Mouse (Mus musculus) spleen, adult 2 months (tissue): ENCODE data around the gene Eddm3b. TPM values are rescaled to one million over a fixed set of nuclear protein-coding genes. Genes with fewer than 3 reads are reported as not detected.

Experiments used
- DNase-seq, 2 experiments: peaks; one replicate each; pipeline versions ENCODE4 v3.0.0 to v3.0.0-alpha.2; 2012 to 2021; ENCODE audit warnings: low spot score in 2 of 2, low read depth in 1 of 2
- H3K27ac ChIP-seq: fragments of 200-500 bp; 2 replicates; pipeline ENCODE4 v1.5.1; 2012; ENCODE audit warnings: low read length, inconsistent platforms; ENCODE audit not compliant: insufficient read depth
- H3K27me3 ChIP-seq: fragments of 200-500 bp; 2 replicates; pipeline ENCODE4 v1.6.1; 2012; ENCODE audit warnings: mild to moderate bottlenecking, moderate library complexity, low read length, inconsistent platforms; ENCODE audit not compliant: control insufficient read depth, insufficient read depth
- H3K36me3 ChIP-seq: fragments of 200-500 bp; 2 replicates; pipeline ENCODE4 v1.6.1; 2012; ENCODE audit warnings: mild to moderate bottlenecking, low read length, inconsistent platforms; ENCODE audit not compliant: control insufficient read depth, insufficient read depth
- H3K4me1 ChIP-seq: fragments of 200-500 bp; 2 replicates; pipeline ENCODE4 v1.6.1; 2011; ENCODE audit warnings: inconsistent platforms; ENCODE audit not compliant: control insufficient read depth, insufficient read depth, insufficient read length
- H3K4me3 ChIP-seq: fragments of 200-500 bp; 2 replicates; pipeline ENCODE4 v1.5.1; 2011; ENCODE audit warnings: mild to moderate bottlenecking, inconsistent platforms; ENCODE audit not compliant: insufficient read depth, insufficient read length; ENCODE audit errors: extremely low read depth
- CTCF ChIP-seq: fragments of 200-500 bp; IDR thresholded peaks from 2 replicates; pipeline ENCODE4 v1.5.1; 2011; ENCODE audit warnings: mild to moderate bottlenecking, inconsistent platforms; ENCODE audit not compliant: insufficient read depth, insufficient read length, insufficient replicate concordance; ENCODE audit errors: extremely low read depth
- POLR2A ChIP-seq: fragments of 200-500 bp; IDR thresholded peaks from 2 replicates; pipeline ENCODE4 v1.6.1; 2011; ENCODE audit warnings: low read depth, low read length, inconsistent platforms
- WGBS: fragments of 180-500 bp; shearing (Covaris S2); methylation state at CpG from one replicate; pipeline ENCODE4 v1.1.7; 2018; 5-methylcytosine and 5-hydroxymethylcytosine counted together
- polyA plus RNA-seq: library from polyadenylated mRNA; depleted of rRNA; stranded (reverse); fragments of >200 nt; gene quantifications from 2 replicates; pipeline ENCODE4 v1.2.3, GENCODE M21; 2012

The Eddm3b gene
- polyA plus RNA-seq, 1 experiment: not detected

DNA sequence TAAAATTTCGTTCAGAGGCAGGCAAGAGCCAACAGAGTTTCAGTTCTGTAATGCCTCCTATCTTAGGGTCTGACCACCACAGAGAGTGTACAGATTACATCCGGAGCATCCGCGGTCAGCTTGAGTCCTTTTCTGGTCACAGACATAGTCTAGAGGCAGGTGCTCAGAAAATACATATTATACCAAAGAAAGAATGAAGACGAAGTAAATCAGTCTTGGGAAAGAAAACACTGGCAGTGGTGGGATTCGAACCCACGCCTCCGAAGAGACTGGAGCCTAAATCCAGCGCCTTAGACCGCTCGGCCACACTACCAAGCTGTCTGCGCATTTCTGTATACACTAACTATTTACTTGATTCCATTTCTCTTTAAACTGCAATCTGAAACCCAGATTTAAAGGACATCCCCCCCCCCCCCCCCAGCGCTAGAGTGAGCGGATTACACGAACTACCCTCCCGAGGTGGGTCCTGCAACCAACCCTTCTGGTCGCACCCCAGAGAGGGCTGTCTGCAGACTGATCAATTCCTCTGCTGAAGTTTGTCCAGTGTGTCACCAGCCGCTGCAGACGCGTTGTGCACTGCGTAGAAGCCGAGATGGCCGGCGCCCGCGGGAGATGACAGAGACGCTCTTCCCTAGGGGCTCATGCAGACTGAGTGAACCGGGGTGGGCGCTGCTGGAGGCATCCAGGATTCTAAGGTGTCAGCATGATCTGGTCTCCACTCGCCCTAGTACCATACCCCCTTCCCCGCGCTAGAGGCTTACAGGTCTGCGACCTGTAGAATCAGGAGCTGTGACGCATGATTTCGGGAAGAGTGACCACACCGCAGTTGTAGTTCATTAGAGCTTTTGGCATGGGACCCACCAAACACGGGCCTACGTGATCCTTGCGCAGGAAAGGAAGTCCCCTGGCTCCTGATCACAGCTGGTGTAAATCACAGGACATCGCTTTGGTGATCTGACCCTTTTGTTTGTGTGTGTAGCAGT is 31.3 kb upstream of the Eddm3b start:
- Histone ChIP-seq H3K36me3 (no peaks in the 10 kb centered on the region), H3K4me3 (peak overlapping the region; percentile 65), H3K27ac (peak overlapping the region; percentile 6; the same call in 1 of the 2 replicates), H3K4me1 (no peaks in the 10 kb centered on the region), H3K27me3 (no peaks in the 10 kb centered on the region)
- no peak for TF ChIP-seq CTCF
- TF ChIP-seq POLR2A: no peak
- WGBS: 2% methylated on average over 40 of the region's 40 CpGs
- peak; percentile 45 to 56 for DNase-seq

DNA sequence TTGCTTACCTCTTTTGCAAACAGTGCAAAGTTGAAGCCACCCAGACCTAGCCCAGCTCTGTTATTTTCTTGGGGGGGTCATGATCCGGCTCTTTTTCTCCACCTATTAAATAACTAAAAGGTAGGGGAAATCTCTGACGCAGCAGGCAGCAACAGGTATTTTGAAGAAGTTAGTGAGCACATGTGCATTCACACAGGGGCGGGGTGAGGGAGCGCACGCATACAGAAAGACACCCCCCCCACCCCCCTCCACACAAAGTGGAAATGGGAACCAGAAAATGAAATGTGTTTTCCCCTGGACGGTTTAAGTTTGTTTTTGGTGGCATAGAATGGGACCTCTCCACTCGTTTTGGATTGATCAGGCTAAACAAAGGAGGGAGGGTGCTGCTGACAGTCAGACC is 30.4 kb upstream of the Eddm3b start:
- TF ChIP-seq CTCF (no peak), POLR2A (no peak)
- DNase-seq: no peak
- Histone ChIP-seq H3K27ac (no peak overlapping the region), H3K4me1 (no peaks in the 10 kb centered on the region), H3K36me3 (no peaks in the 10 kb centered on the region), H3K4me3 (peak overlapping the region; percentile 15; the same call in 1 of the 2 replicates), H3K27me3 (no peaks in the 10 kb centered on the region)
- 15% methylated on average over 7 of the region's 7 CpGs for WGBS

DNA sequence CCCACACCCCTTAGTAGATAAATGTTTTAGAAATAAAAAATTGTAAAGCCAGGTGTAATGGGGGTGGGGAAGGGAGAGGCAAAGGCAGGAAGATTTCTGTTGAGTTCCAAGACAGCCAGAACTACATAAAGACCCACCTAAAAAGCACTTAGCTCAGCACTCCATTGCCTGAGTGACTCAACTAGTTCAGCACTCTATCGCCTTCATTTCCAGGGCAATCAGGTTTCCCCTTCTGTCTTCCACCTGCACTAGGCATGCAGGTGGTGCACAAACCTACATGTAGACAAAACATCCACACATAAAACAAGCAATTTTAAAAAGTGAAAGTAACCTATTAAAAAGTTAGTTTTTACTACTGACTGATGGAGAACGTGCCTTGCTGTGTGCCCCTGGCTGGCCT is 29.1 kb upstream of the Eddm3b start:
- 83% methylated on average over 2 of the region's 2 CpGs for WGBS

DNA sequence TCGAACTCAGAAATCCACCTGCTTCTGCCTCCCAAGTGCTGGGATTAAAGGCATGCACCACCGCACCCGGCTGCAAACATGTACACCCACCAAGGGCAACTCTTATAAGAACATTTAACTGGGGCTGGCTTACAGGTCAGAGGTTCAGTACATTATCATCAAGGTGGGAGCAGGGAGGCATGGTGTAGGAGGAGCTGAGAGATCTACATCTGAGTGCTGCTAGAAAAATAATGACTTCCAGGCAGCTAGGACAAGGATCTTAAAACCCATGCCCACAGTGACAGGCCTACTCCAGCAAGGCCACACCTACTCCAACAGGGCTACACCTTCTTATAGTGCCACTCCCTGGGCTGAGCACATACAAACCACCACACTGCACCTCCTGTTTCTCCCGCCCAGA is 28.3 kb upstream of the Eddm3b start:
- TF ChIP-seq CTCF (no peak), POLR2A (no peak)
- Histone ChIP-seq H3K36me3 (no peaks in the 10 kb centered on the region), H3K4me3 (no peak overlapping the region), H3K27ac (no peak overlapping the region), H3K4me1 (no peaks in the 10 kb centered on the region), H3K27me3 (no peaks in the 10 kb centered on the region)
- DNase-seq: no peak
- WGBS: 87% methylated on average over 4 of the region's 4 CpGs

More for the DNA sequence above, 29.1 kb upstream of the Eddm3b start:
- no peaks in the 10 kb centered on the region for H3K36me3 ChIP-seq
- TF ChIP-seq POLR2A (no peak), CTCF (no peak)
- no peak for DNase-seq
- H3K4me1 ChIP-seq: no peaks in the 10 kb centered on the region
- no peak overlapping the region for H3K4me3 ChIP-seq
- no peak overlapping the region for H3K27ac ChIP-seq
- no peaks in the 10 kb centered on the region for H3K27me3 ChIP-seq

DNA sequence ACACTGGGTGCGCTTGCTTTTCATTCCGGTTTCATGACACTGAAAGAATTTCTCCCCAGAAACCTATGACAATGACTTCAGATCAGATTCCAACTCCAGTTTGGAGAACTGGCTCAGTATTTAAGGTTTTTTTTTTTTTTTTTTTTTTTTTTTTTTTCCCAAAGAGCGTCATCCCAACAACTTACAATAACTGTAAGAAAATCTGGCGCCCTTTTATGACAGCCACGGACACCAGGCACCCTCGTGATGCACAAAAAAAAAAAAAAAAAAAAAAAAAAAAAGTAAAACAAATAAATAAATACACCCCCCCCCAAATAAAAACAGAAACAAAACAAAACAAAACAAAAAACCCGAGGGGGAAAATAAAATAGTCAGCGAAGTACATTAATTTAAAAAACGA is 26.5 kb upstream of the Eddm3b start:
- WGBS: 47% methylated on average over 9 of the region's 9 CpGs
- Histone ChIP-seq H3K36me3 (no peaks in the 10 kb centered on the region), H3K4me1 (no peaks in the 10 kb centered on the region), H3K27me3 (no peaks in the 10 kb centered on the region), H3K4me3 (no peak overlapping the region), H3K27ac (no peak overlapping the region)
- TF ChIP-seq CTCF (no peak), POLR2A (no peak)
- DNase-seq: no peak

DNA sequence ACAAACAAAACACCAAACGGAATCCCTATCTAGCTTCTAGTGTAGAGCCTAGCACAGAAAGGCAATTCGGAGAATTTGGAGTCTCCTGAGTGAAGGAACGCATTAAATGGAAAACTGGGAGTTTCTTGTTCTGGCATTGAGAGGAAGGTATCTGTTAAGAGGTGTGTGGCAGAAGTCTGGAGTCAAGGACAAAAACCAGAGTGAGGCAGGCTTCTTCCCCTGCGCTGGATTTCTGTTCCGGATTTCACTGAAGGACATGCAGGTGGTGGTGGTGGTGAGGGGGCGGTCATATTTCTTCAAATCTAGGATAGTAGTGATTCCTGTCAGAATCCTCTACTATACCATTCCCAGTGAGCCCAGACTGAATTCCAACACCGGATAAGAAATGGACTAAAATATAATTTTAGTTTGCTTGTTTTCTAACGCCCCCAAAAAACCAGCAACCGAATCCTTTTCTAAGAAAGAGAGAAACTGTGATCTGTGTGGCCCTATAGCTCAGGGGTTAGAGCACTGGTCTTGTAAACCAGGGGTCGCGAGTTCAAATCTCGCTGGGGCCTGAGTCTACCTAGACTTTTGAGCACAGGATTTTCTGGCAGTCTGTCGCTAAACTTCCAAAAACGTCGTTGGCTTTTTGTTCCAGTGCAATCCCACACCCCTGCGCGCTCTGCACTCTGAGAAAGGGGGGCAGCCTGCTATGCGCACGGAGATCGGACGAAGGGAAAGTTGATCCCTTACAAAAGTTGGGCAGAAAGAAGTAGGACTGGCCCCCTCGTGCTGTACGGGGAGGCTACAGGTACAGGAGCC is 25.9 kb upstream of the Eddm3b start:
- peak overlapping the region; percentile 85 for H3K4me3 ChIP-seq
- no peaks in the 10 kb centered on the region for H3K4me1 ChIP-seq
- TF ChIP-seq CTCF: no peak
- no peak for TF ChIP-seq POLR2A
- no peaks in the 10 kb centered on the region for H3K27me3 ChIP-seq
- peak overlapping the region; percentile 83 for H3K27ac ChIP-seq
- DNase-seq: peak; percentile 63 to 77
- 4% methylated on average over 23 of the region's 23 CpGs for WGBS
- no peaks in the 10 kb centered on the region for H3K36me3 ChIP-seq
